Mouse (Mus musculus) limb, embryonic 14.5 days (tissue): ENCODE results near the gene Fam120b. TPM values are rescaled to one million over a fixed set of nuclear protein-coding genes. Genes with fewer than 3 reads are reported as not detected.

ENCODE experiments used
- ATAC-seq: fragments of 200-750 bp; cut with Nextera tagmentation; 2 replicates; pipeline ENCODE4 v1.8.0; 2017; ENCODE audit warnings: low read depth, moderate number of reproducible peaks, moderate TSS enrichment; ENCODE audit not compliant: low FRiP score
- DNase-seq: peaks from one replicate; pipeline ENCODE4 v3.0.0-alpha.2; 2015; ENCODE audit warnings: low spot score
- H3K27ac ChIP-seq: fragments of 300-500 bp; sonication (generic); replicated peaks from 2 replicates; pipeline ENCODE4 v1.5.1; 2014; ENCODE audit warnings: low read depth, mild to moderate bottlenecking, low read length, moderate library complexity, mixed read lengths
- H3K27me3 ChIP-seq: fragments of 300-500 bp; sonication (generic); 2 replicates; pipeline ENCODE4 v1.6.1; 2014; ENCODE audit warnings: low read length, mixed read lengths; ENCODE audit not compliant: control insufficient read depth, insufficient read depth
- H3K36me3 ChIP-seq: fragments of 300-500 bp; sonication (generic); 2 replicates; pipeline ENCODE4 v1.6.1; 2014; ENCODE audit warnings: mild to moderate bottlenecking, low read length, moderate library complexity, mixed read lengths; ENCODE audit not compliant: control insufficient read depth, insufficient read depth
- H3K4me1 ChIP-seq: fragments of 300-500 bp; sonication (generic); 2 replicates; pipeline ENCODE4 v1.6.1; 2014; ENCODE audit warnings: antibody characterized with exemption, low read length, mixed read lengths; ENCODE audit not compliant: control insufficient read depth, insufficient read depth
- H3K4me2 ChIP-seq: fragments of 300-500 bp; sonication (generic); replicated peaks from 2 replicates; pipeline ENCODE4 v1.6.1; 2014; ENCODE audit warnings: low read depth, mild to moderate bottlenecking, low read length, moderate library complexity; ENCODE audit not compliant: severe bottlenecking
- H3K4me3 ChIP-seq: fragments of 300-500 bp; sonication (generic); replicated peaks from 2 replicates; pipeline ENCODE4 v1.5.1; 2014; ENCODE audit warnings: low read length
- H3K9ac ChIP-seq: fragments of 300-500 bp; sonication (generic); 2 replicates; pipeline ENCODE4 v1.6.1; 2014; ENCODE audit warnings: mild to moderate bottlenecking, low read depth, low read length, moderate library complexity; ENCODE audit not compliant: severe bottlenecking
- H3K9me3 ChIP-seq: fragments of 300-500 bp; sonication (generic); 2 replicates; pipeline ENCODE4 v1.6.1; 2016; ENCODE audit warnings: low read length; ENCODE audit not compliant: control insufficient read depth
- POLR2A ChIP-seq: fragments of 200-500 bp; IDR thresholded peaks from 2 replicates; pipeline ENCODE4 v1.8.0; 2012; ENCODE audit warnings: inconsistent platforms, mild to moderate bottlenecking, moderate library complexity, borderline replicate concordance; ENCODE audit not compliant: insufficient read depth, insufficient read length; ENCODE audit errors: extremely low read depth
- WGBS: fragments of 180-500 bp; shearing (Covaris S2); extraction: QIAGEN DNeasy Blood & Tissue Kit; methylation state at CpG from one replicate; pipeline ENCODE4 v1.1.7; 2014; 5-methylcytosine and 5-hydroxymethylcytosine counted together
- polyA plus RNA-seq, 2 experiments: library from polyadenylated mRNA; depleted of rRNA in 1 of 2; stranded (reverse) in 1 of 2; unstranded in 1 of 2; fragments of >200 nt; fragmentation: Nextera tagmentation in 1 of 2; extraction: Ambion mirVana in 1 of 2; gene quantifications; 2 replicates each; pipeline versions ENCODE4 v1.2.1 to v1.2.3; 2012 to 2014

Gene Fam120b
- polyA plus RNA-seq, 2 experiments, result 18.9 to 25.7 TPM

- no peak overlapping the region for H3K27ac ChIP-seq
- no peak overlapping the region for H3K4me3 ChIP-seq
- H3K4me2 ChIP-seq, result no peak overlapping the region
- DNase-seq (no peak), ATAC-seq (no peak)
- no peaks in the 10 kb centered on the region for H3K27me3 ChIP-seq
- no peaks in the 10 kb centered on the region for H3K36me3 ChIP-seq
- TF ChIP-seq POLR2A, result no peak
- WGBS, result 83% methylated on average over 4 of the region's 4 CpGs
- H3K9me3 ChIP-seq, result no peaks in the 10 kb centered on the region
- no peaks in the 10 kb centered on the region for H3K4me1 ChIP-seq
- H3K9ac ChIP-seq, result no peak overlapping the region
Measured at GRCm38 (mm10) chr17:15459761-15460160, 63.8 kb downstream of the Fam120b start.

DNA sequence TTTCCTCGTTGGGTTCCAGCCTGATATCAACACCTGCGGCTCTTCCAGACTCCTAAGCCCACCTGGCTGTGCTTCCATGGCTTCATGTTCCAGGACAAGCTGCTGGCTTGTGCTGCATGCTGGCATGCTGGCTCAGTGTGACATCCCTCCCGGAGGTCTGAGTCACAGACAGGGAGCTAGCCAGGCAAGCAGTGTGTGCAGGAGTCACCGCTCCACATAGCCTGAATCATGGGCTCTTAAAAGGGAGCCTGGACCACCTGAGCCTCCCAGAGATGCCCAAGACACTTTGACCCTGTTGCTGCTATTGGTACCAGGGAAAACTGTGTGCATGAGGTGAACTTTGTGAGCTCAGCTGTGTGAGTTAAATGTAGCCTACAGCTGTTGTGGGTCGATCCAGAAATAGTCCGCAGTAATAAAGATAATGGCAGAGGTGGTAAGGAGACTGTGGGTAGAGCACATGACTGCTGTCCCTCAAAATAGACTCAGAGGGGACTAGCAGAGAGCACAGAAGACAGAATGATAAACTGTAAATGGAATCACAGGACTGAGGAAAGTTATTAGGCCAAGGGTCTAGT is 66.0 kb downstream of the Fam120b start:
- DNase-seq (no peak), ATAC-seq (peak; percentile 73; the same call in 1 of the 2 replicates)
- no peak for TF ChIP-seq POLR2A
- Histone ChIP-seq H3K4me1 (no peaks in the 10 kb centered on the region), H3K27ac (no peak overlapping the region), H3K4me2 (no peak overlapping the region), H3K36me3 (peaks cover 4% of the 10 kb centered on the region; the same call in 1 of the 2 replicates), H3K9ac (no peak overlapping the region), H3K9me3 (no peaks in the 10 kb centered on the region), H3K27me3 (no peaks in the 10 kb centered on the region), H3K4me3 (no peak overlapping the region)
- 89% methylated on average over 6 of the region's 6 CpGs for WGBS

- WGBS, result 20% methylated on average over 5 of the region's 5 CpGs
- Histone ChIP-seq H3K27ac (no peak overlapping the region), H3K36me3 (peaks cover 37% of the 10 kb centered on the region), H3K4me2 (no peak overlapping the region), H3K9ac (no peak overlapping the region), H3K4me3 (no peak overlapping the region), H3K4me1 (no peaks in the 10 kb centered on the region), H3K27me3 (no peaks in the 10 kb centered on the region), H3K9me3 (no peaks in the 10 kb centered on the region)
- no peak for TF ChIP-seq POLR2A
- ATAC-seq, result peak; percentile 53; the same call in 1 of the 2 replicates
- peak; percentile 78 for DNase-seq
Measured at GRCm38 (mm10) chr17:15467669-15468068, 71.7 kb downstream of the Fam120b start.

GRCm38 (mm10) chr17:15472671-15473070 is 76.7 kb downstream of the Fam120b start:
- Histone ChIP-seq H3K4me3 (no peak overlapping the region), H3K4me1 (no peaks in the 10 kb centered on the region), H3K4me2 (no peak overlapping the region), H3K27ac (no peak overlapping the region), H3K27me3 (no peaks in the 10 kb centered on the region), H3K36me3 (peaks cover 73% of the 10 kb centered on the region), H3K9me3 (no peaks in the 10 kb centered on the region), H3K9ac (no peak overlapping the region)
- 88% methylated on average over 4 of the region's 4 CpGs for WGBS
- ATAC-seq (no peak), DNase-seq (no peak)
- TF ChIP-seq POLR2A, result no peak

Other genes with a start within 250 kb of the Fam120b start
- 10.1 and 10.8 TPM in 2 replicates for gene Dll1, start 19.3 kb upstream of the Fam120b start, polyA plus RNA-seq (2012; rRNA removed)
- 6.5 and 7.3 TPM in 2 replicates for gene Dll1, start 19.3 kb upstream of the Fam120b start, polyA plus RNA-seq (2014; fragmentation: Nextera tagmentation; extraction: Ambion mirVana)
- gene Psmb1, start 103.5 kb downstream of the Fam120b start, polyA plus RNA-seq (2012; rRNA removed), result 146 and 167 TPM in 2 replicates
- gene Psmb1, start 103.5 kb downstream of the Fam120b start, polyA plus RNA-seq (2014; fragmentation: Nextera tagmentation; extraction: Ambion mirVana), result 258 and 282 TPM in 2 replicates
- 67.6 and 68.3 TPM in 2 replicates for gene Tbp, start 103.7 kb downstream of the Fam120b start, polyA plus RNA-seq (2012; rRNA removed)
- 48.3 and 61.7 TPM in 2 replicates for gene Tbp, start 103.7 kb downstream of the Fam120b start, polyA plus RNA-seq (2014; fragmentation: Nextera tagmentation; extraction: Ambion mirVana)
- 25.9 and 26.5 TPM in 2 replicates for gene Pdcd2, start 131.1 kb downstream of the Fam120b start, polyA plus RNA-seq (2012; rRNA removed)
- 48.2 and 50.0 TPM in 2 replicates for gene Pdcd2, start 131.1 kb downstream of the Fam120b start, polyA plus RNA-seq (2014; fragmentation: Nextera tagmentation; extraction: Ambion mirVana)
- 2.1 and 2.7 TPM in 2 replicates for gene Prdm9, start 168.2 kb downstream of the Fam120b start, polyA plus RNA-seq (2012; rRNA removed)
- 0.54 and 1.0 TPM in 2 replicates for gene Prdm9, start 168.2 kb downstream of the Fam120b start, polyA plus RNA-seq (2014; fragmentation: Nextera tagmentation; extraction: Ambion mirVana)